Mouse (Mus musculus): Measurements from ENCODE around the gene Nrap.
A peak's percentile ranks its signal among the peaks of the same experiment; 100 is the strongest.

The Nrap gene

GRCm38 (mm10) chr19:56396669-56397621, 7.1 kb upstream of the Nrap start, which contains the start of gene Casp7:
Gene Casp7, plus strand, starts transcription at chr19:56397129.
- peak; percentile 71 to 80 for DNase-seq (ENCODE audit: low spot score in 2 of 2)

GRCm38 (mm10) chr19:56396227-56396626, 6.4 kb upstream of the Nrap start:
- DNase-seq (ENCODE audit: low spot score in 2 of 2): peak in 1 of 2 experiments; percentile 35

- DNase-seq (ENCODE audit: low spot score in 2 of 2): peak in 1 of 2 experiments; percentile 14
Observed at GRCm38 (mm10) chr19:56395183-56395935, 5.5 kb upstream of the Nrap start.

- DNase-seq (ENCODE audit: low spot score in 2 of 2): peak in 1 of 2 experiments; percentile 9
Observed at GRCm38 (mm10) chr19:56393311-56393866, 3.6 kb upstream of the Nrap start.

- peak; percentile 69 to 89 for DNase-seq (ENCODE audit: low spot score in 2 of 2)
Observed at GRCm38 (mm10) chr19:56391307-56392046, 1.6 kb upstream of the Nrap start.

- DNase-seq (ENCODE audit: low spot score in 2 of 2): no peak
Observed at GRCm38 (mm10) chr19:56389176-56389575, 661 bp downstream of the Nrap start.

- DNase-seq (ENCODE audit: low spot score in 2 of 2): no peak
Observed at GRCm38 (mm10) chr19:56387726-56388302, 2.0 kb downstream of the Nrap start.

GRCm38 (mm10) chr19:56386095-56386494, 3.7 kb downstream of the Nrap start:
- DNase-seq (ENCODE audit: low spot score in 2 of 2): no peak

GRCm38 (mm10) chr19:56385546-56385945, 4.3 kb downstream of the Nrap start:
- DNase-seq (ENCODE audit: low spot score in 2 of 2): no peak

GRCm38 (mm10) chr19:56381407-56381806, 8.4 kb downstream of the Nrap start:
- DNase-seq (ENCODE audit: low spot score in 2 of 2): no peak

- peak in 1 of 2 experiments; percentile 43 for DNase-seq (ENCODE audit: low spot score in 2 of 2)
Observed at GRCm38 (mm10) chr19:56380341-56380740, 9.5 kb downstream of the Nrap start.

GRCm38 (mm10) chr19:56378554-56379172, 11.2 kb downstream of the Nrap start:
- DNase-seq (ENCODE audit: low spot score in 2 of 2): no peak

- no peak for DNase-seq (ENCODE audit: low spot score in 2 of 2)
Observed at GRCm38 (mm10) chr19:56378007-56378406, 11.8 kb downstream of the Nrap start.

GRCm38 (mm10) chr19:56374011-56374410, 15.8 kb downstream of the Nrap start:
- no peak for DNase-seq (ENCODE audit: low spot score in 2 of 2)

- DNase-seq (ENCODE audit: low spot score in 2 of 2): no peak
Observed at GRCm38 (mm10) chr19:56373246-56373645, 16.6 kb downstream of the Nrap start.

- no peak for DNase-seq (ENCODE audit: low spot score in 2 of 2)
Observed at GRCm38 (mm10) chr19:56372226-56372625, 17.6 kb downstream of the Nrap start.

GRCm38 (mm10) chr19:56370389-56371150, 19.3 kb downstream of the Nrap start:
- no peak for DNase-seq (ENCODE audit: low spot score in 2 of 2)

GRCm38 (mm10) chr19:56368912-56369311, 20.9 kb downstream of the Nrap start:
- DNase-seq (ENCODE audit: low spot score in 2 of 2): no peak

GRCm38 (mm10) chr19:56367778-56368177, 22.1 kb downstream of the Nrap start:
- no peak for DNase-seq (ENCODE audit: low spot score in 2 of 2)

GRCm38 (mm10) chr19:56366625-56367024, 23.2 kb downstream of the Nrap start:
- DNase-seq (ENCODE audit: low spot score in 2 of 2): no peak
